Mouse (Mus musculus) layer of hippocampus, postnatal 14 days (tissue): ENCODE data around the gene Gbp5. TPM values are rescaled to one million over a fixed set of nuclear protein-coding genes. Genes with fewer than 3 reads are reported as not detected.

ENCODE experiments used
- DNase-seq, 2 experiments: peaks; one replicate each; pipeline ENCODE4 v3.0.0; 2021 to 2022; ENCODE audit warnings: low spot score in 2 of 2, mixed read lengths in 1 of 2
- long read RNA-seq, 2 experiments: library from polyadenylated mRNA; stranded (forward); transcript quantifications; one replicate each; pipeline ENCODE4 v2.0.0; 2021
- total RNA-seq, 2 experiments: library from RNA; stranded (reverse); gene quantifications; 2 replicates each; pipeline ENCODE4 v1.2.3; 2021

Gene Gbp5
- total RNA-seq: 1 to 10 TPM; 1.3 to 1.5 TPM
- long read RNA-seq, experiment 1: 0 reads
- long read RNA-seq, experiment 2: 0 reads

DNA sequence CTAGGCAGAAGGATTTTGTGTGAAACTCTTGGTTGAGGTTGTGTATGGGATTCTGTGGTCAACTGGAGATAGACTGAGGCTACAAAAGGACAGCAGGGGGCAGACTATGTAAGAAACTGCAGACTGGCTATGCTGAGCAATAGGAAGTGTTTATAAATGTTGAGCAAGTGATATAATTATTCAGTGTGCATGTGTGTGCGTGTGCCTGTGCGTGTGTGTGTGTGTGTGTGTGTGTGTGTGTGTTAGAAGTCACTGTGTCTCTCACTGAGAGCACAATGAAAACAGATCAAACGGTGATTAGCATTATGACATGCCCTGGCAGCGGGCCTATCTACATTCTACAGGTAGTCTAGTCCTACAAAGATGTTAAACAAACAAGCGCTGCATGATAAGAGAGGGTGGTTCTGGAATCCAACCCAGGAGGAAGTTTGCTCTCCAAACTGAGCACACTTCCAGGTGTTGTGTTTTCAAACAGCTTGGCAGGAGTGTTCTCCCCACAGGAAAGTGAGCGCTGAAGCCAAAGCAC lies at the start of gene Gbp5:
Gene Gbp5, plus strand, starts transcription at position 443 of the 526 bp plus-strand sequence.
- DNase-seq: peak in 1 of 2 experiments; percentile 42

DNA sequence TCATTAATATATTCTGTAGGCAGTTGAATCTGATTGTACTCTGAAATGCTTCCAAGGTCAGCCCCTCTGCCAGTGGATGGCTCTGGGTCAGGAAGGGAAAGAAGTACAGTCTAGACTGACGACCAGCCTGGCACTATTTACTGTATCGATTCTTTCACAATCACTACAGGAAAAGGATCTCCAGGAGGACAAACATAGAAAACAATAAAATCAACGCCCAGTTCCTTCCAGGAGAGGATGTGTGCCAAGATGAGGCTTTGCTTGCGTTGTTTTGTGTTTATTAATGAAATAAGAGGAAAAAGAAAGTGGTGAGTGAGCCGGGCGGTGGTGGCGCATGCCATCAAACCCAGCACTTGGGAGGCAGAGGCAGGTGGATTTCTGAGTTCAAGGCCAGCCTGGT lies 39.6 kb upstream of the Gbp5 start:
- no peak for DNase-seq

DNA sequence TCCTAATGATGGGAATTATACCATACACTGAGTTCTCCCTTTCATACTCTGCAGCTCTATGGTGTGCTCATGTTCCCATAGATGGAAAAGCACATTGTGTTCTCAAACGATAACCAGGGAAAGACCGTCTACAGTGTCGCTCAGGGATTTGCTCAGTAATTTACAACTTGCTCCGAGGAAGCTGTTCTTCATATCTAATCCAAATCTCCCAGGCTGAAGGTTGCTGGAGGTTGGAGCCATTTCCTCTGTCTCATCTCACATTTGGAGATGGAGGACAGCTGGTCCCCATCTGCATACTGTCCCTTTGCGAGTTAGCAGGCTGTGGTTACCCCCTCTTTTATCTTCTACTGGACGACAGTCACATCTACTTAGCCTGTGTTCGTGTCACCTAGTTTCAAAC lies 34.5 kb upstream of the Gbp5 start:
- DNase-seq: no peak

GRCm38 (mm10) chr3:142462764-142463751 lies 30.7 kb upstream of the Gbp5 start:
- no peak for DNase-seq

GRCm38 (mm10) chr3:142474349-142474983 lies 19.3 kb upstream of the Gbp5 start:
- DNase-seq: peak in 1 of 2 experiments; percentile 15

GRCm38 (mm10) chr3:142475913-142476312 lies 17.9 kb upstream of the Gbp5 start:
- peak; percentile 70 to 73 for DNase-seq

DNA sequence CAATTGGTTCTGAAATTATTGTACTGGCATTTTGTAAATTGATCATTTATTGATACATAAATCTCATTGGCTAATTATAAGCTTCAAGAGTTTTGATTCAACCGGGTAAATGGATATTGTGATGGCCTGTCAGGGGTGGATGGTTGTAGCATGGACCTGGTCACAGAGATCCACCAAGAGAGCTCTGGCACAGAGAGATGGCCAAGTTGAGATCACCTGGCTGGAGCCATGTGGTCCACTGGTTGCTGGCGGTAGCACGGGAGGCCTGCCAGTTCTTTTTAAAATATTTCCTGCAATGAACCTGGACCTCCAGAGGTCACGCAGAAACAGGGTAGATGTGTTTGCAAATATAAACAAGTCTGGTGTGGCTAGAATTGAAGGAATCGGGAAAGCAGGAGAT lies 15.9 kb upstream of the Gbp5 start:
- no peak for DNase-seq

- no peak for DNase-seq
Measured at GRCm38 (mm10) chr3:142478360-142478759, 15.4 kb upstream of the Gbp5 start.

- DNase-seq: peak; percentile 36 to 67
Measured at GRCm38 (mm10) chr3:142490465-142490864, 3.3 kb upstream of the Gbp5 start.

DNA sequence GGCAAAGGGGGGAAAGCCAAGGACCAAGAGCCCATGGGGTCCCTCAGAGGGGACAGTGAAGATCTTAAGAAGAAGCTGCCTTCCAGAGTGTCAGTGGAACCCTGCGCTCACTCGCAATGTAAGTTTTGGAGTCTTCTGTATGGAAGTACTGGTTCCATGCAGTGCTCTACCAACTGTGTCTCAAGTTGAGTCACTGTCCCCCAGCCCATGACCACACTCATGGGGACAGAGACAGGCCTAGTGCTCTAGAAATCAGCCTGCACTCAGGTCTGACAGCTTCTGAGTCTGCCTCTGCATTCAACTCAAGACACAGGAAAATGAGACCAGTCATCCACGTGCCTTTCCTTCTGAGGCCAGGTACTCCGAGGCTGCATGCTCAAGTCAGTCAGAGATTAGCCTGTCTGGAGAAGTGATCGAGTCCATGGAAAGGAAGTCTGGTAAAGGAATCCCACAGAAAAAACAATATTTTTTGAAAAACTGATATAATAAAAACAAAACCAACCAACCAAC lies 1.4 kb downstream of the Gbp5 start:
- DNase-seq: no peak

DNA sequence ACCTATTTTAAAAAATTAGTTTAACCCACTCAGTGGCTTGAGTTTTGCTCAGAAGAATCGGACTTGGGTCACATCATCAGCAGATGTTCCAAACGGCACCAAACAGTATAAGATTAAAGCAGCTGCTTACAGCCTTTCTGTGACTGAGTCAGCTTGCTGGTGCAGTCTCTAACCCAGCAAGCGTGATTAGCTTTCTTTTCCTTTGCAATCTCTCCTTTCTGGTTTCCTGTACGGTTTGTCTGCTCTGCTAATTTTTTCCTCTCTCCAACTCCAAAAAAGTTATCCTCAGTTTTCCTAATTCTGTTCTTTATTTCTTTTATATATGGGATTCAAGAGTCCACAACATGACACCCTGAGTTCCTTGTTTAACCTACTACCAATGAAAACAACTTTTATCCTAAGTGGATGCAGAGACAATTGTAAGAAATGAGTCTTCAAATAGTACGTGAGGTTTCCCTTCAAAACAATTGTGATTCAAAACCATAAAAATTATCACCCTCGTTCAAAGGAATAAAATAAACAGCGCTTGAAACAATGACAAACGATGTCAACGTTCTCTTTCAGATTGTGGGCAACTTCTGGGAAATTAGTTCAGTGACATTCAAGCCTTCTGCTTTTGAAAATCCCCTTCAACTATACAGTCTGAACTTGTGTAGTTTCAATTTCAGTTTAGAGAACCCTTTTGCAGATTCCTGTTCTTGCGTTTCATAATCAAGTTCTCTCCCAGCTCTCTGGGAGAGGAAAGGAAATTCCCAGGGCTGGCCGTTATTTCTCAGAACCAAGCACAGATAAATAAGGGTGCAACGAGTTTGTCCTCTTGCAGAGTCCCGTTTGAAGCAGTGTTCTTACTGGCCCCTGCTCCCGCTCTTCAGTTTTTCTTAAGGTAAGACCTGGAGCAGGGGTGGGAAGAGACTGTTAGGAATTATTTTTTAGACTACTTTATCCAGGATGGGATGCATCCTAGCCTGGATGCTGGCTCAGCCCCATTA lies 2.6 kb downstream of the Gbp5 start:
- DNase-seq: no peak

DNA sequence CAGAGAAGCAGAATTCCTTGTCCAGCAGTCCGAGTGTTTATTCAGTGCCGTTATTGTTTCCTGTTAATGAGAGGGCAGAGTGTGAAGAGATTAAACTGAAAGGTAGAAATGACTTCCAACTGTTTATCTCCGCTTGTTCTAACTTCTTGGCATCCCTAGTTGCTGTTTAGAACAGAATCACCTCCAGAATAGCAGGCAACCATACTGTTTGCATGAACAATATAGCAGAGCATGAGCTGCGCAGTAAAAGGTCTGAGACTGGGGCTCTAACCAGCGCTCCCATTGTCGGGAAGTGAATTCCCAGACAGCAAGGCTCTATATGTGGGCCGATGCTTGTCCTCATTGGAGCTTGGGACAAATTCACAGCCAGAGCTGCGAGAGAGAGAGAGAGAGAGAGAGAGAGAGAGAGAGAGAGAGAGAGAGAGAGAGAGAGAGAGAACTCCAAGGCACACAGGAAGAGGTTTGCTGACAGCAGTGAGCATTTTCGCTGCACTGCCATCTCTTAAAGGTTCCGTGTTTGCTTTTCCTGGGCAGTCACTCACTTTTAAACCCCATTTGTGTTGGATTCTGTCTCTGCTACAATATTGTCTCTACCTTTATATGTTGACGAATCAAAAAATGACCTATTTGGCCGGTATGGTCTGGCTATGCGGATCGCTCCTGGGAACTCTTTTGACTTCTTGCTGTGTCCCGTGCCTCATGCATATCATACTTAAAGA lies 3.5 kb downstream of the Gbp5 start:
- DNase-seq: no peak

DNA sequence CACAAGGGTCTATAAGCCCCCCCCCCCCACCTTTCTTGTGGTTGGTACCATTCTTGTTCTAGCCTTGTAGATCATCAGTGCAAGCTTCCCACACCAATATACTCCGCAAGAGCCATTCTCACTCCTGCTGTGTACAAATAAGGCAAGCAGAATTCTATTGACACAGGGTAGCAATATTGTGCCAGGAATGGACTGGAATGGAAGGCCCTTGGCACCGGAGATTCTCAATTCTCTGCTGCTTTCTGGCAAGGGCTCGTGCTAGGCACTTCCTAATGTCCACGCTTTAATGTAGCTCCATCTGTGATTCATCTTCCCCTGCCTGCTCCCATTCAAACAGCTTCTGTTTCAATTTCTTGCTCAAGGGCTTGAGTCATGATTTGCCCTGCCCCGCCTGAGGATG lies 5.2 kb downstream of the Gbp5 start:
- DNase-seq: no peak

- no peak for DNase-seq
Measured at GRCm38 (mm10) chr3:142528116-142528515, 34.3 kb downstream of the Gbp5 start.

DNA sequence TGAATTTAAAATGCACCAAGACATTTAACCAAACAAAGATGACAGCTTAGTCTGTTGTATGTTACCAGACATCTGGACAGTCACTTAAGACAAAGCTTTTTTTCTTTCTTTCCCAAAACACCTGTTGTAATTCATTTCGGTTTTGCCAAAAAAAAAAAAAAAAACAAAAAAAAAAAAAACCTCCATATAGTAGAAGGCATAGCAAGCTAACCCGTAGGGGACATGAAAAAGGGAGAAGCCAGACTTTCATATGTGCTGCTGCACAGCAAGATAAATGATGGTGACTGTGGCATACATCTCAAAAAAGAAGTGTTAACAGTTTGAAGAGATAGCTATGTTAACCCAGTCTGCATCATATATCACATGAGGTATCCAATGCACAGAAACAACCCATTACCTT lies 35.8 kb downstream of the Gbp5 start:
- DNase-seq: no peak

DNA sequence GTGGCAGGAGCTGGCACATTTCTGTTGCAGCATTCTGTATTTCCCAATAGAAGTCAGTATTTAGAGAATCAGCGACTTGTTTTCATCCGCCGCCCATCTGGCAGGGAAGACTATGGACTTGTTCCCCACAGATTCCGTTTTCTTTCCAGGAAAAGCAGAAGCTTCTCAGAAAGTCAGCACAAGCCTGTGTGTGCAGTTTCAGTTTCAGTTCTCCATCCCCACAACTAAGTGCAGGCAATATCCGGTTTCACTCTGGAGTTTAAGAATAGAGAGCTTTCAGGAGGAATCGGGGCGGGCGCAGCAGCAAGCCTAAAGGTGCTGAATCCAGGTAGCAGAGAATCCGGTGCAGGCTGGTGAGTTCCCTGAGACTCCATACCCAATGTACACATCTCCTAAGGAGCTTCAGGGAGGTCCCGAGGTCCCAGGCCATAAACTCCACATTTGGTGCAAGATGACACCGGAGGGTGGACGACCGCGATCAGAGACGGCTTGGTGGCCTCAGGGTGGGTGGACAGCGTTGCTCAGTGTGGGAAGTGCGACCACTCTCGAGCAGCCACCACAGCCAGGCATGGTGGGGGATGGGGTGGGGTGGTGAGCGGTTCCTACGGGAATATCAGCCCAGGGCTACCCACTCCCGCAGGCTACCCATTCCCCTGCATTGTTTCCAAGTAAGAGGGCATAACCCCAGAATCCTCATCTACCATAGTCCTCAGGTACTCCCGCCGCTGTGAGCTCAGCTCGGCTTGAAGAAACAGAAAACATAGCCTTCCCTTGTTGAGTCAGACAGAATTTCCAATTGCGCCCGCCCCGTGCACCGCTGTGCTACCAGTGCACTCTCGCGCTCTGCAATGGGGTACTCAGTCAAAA lies 36.5 kb downstream of the Gbp5 start, which contains the start of gene Gbp7:
Gene Gbp7, plus strand, starts transcription at position 256 of the 867 bp plus-strand sequence.
- DNase-seq: peak; percentile 20 to 63

DNA sequence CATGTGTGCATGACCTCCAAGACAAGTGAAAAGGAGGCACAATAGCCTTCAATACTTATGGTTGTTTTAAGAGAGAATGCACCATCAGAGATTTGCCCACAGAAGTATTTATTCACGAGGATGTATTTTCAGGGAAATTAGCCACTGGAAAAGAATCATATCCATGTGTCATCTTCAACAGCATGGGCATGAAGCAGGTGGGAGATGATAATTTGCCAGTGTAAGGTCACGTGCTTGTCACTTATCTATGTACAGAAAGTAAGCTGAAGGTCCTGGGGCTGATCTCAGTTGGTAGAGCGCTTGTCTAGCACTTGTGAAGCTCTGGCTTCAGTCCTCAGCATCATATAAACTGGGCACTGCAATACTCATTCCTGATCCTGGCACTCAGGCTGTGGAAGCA lies 37.8 kb downstream of the Gbp5 start:
- no peak for DNase-seq

GRCm38 (mm10) chr3:142533185-142533584 lies 39.4 kb downstream of the Gbp5 start:
- no peak for DNase-seq

GRCm38 (mm10) chr3:142535667-142536066 lies 41.9 kb downstream of the Gbp5 start:
- DNase-seq: no peak
